Mouse (Mus musculus): Measurements from ENCODE around the gene Irx4. TPM values are rescaled to one million over a fixed set of nuclear protein-coding genes. Genes with fewer than 3 reads are reported as not detected.

Irx4 gene
- total RNA-seq, 2 experiments from 2014 or later: not detected

Other genes starting within 250 kb of the Irx4 start
- gene Mrpl36, start 68.0 kb downstream of the Irx4 start, total RNA-seq (2021): 10 to 100 TPM; 26.7 to 31.2 TPM
- gene Ndufs6, start 68.1 kb downstream of the Irx4 start, total RNA-seq (2021): 100 to 1,000 TPM; 126 to 131 TPM
- 100 to 1,000 TPM in 1 of 2 experiments, 10 to 100 TPM in 1; 95.5 to 106 TPM for gene Lpcat1, start 206.7 kb downstream of the Irx4 start, total RNA-seq (2021)

Data from left cerebral cortex, postnatal 4 days (tissue).